Mouse (Mus musculus): ENCODE measurements at regions not wholly inside any gene's neighbourhood (a gene's known extent, or its start where the extent isn't known, plus 50 kb on each side); places are given as distances from the start of the nearest gene placed in this dataset.

DNA sequence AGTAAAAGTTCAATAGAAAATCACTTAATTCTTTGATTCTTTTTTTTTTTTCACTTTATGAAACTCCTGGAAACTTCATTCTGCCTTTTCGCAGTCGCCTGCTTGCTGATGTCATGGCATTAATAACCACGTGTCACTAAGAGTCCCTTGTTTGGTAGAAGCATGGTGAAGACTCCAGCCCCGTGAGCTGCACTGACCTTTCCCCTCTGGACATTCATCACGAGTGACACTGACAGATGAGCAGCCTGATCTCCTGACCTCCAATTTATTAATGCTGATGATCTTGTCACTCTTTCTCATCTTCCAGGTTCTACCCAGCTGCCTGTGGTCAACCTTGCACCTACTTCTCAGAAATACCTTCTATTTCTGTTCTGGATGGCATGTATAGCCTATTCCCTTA lies 867.1 kb upstream of the Slit2 start:
- DNase-seq (ENCODE audit: low spot score in 2 of 2) = no peak

DNA sequence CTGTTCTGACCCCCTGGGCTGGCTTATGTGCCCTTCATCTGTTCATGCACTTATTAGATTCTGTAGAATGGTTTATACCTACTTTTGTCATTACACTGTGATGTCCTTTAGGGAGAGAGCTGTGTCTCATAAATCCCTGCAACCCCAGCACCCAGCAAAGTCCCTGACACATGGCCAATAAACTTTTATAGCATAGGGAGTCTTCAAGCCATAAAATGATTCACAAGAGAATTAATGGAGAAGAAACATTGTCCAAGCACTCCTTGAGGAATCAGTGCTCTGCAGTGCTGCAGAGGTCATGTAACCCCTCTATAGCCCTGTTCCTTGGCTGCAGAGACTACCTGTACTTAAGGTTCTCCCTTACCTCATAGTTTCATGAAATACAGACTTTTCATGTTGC lies 887.2 kb upstream of the Slit2 start:
- no peak for DNase-seq (ENCODE audit: low spot score in 2 of 2)

DNA sequence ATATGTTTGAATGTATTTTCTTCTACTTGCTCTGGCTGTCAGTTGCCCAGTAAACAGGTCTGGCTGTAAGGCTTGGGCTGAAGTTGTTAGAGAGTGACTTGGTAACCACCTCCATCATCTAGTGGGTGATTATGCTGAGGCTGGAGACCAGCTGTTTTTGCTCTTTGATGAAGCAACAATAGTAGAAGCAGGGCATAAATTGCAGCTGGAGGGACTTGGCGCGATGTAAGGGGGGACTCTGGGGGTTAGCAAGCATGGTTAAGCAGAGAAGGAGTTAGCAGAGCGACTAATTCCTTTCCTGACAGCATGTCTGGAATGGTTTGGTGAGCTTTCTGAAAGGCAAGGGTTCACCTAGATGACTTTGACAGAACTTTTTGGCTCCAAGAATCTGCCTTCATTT lies 930.0 kb upstream of the Slit2 start:
- DNase-seq (ENCODE audit: low spot score in 2 of 2) = no peak

DNA sequence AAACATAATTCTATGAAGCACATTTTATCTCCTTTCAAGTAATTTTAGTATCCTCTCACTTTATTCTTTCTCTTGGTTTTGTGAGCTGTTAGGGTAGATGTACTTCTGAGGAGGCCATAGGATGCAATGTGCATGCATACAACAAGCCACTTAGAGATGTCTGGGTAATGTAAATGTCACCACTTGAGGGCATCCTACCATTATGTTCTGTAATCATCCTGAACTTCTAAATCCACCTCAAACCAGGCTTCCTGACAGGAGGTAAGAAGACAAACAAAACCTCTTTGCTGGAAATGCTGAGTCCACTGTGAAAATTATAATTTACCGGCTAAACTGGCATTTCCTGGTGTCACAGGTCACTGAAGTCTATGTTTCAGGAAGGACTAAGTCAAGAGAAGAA lies 946.2 kb upstream of the Slit2 start:
- DNase-seq (ENCODE audit: low spot score in 2 of 2) = no peak

GRCm38 (mm10) chr5:47034021-47034420 lies 948.9 kb upstream of the Slit2 start:
- DNase-seq (ENCODE audit: low spot score in 2 of 2) = no peak

- peak; percentile 18 to 29 for DNase-seq (ENCODE audit: low spot score in 2 of 2)
These were observed 968.6 kb upstream of the Slit2 start for GRCm38 (mm10) chr5:47014351-47014750.

- DNase-seq (ENCODE audit: low spot score in 2 of 2) = no peak
These were observed 990.4 kb upstream of the Slit2 start for GRCm38 (mm10) chr5:46992557-46992956.

GRCm38 (mm10) chr5:46986519-46986918 lies 996.4 kb upstream of the Slit2 start:
- no peak for DNase-seq (ENCODE audit: low spot score in 2 of 2)

DNA sequence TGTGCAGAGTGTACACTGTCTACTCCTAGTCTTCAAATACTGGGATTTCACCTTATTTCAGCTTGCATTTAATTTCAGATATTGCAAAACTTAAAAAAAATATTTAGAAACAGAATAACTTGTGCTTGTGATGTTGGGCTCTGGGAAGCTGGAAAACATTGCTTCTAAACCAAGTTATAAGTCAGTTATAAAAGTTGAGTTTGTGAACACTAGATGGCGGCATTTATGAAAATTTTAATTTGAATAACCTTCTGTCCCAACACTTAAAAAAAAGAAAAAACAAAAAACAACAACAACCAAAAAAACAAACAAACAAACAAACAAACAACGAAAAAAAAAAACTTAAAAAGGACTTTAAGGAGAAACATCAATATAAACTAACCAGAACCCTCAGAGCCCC lies 1002.6 kb upstream of the Slit2 start:
- no peak for DNase-seq (ENCODE audit: low spot score in 2 of 2)

- DNase-seq (ENCODE audit: low spot score in 2 of 2) = no peak
These were observed 1014.0 kb upstream of the Slit2 start for GRCm38 (mm10) chr5:46968870-46969436.

DNA sequence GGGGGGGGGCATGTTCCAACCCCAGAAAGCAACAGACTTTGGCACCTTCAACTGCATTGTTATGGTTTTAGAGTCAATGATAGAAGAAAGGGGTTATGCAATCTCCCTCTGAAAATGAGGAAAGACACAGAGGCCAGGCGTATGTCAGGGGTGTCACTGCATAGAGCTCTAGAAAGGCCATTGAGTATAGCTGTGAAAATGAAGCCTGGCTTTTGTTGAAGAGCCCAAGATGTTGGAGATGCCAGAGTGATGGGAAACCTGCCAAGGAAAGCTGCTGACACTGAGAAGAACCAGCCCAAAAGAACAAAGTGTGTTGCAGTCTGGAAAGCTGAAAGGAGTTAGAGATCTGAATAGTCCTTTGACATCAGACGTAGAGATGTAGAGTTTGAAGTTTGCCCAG lies 1022.2 kb upstream of the Slit2 start:
- no peak for DNase-seq (ENCODE audit: low spot score in 2 of 2)

DNA sequence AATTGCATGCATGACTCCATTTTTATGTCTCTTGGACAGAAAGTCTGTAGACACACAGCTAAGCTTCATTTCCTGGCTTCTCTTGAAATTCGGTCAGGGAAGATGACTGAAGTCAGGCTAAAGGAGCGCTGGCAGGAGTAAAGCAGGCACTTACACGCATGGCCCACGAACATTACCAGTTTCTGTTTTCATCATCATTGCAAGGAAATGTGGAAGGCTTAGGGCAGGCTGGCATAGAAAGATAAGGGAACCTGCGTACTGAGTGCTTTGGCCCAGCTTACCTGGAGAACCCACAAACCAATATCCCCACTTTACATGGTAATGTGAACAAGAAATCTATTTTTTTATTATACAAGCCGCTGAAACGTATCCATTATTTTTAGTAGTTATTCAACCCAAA lies 1056.6 kb upstream of the Slit2 start:
- no peak for DNase-seq (ENCODE audit: low spot score in 2 of 2)

GRCm38 (mm10) chr5:46901909-46902308 lies 1044.5 kb upstream of the Lcorl start:
- DNase-seq (ENCODE audit: low spot score in 2 of 2) = no peak

DNA sequence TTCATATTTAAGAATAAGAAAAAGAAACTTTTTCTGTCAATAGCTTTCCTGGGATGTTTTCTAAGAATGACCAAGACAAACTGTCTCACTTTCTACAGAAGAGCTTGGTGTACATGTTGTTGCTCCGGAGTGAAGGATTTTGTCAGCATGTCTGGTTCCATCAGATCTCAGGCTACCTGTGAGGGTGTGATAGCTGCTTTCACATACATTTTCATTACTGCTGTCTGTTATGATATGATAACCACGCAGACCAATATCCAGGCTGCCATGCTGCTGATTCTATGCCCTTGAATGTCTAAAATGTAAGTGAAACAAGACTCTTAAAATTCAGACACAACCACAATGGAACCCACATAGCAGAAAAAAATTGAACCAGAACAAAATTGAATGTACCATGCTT lies 1036.6 kb upstream of the Lcorl start:
- no peak for DNase-seq (ENCODE audit: low spot score in 2 of 2)

DNA sequence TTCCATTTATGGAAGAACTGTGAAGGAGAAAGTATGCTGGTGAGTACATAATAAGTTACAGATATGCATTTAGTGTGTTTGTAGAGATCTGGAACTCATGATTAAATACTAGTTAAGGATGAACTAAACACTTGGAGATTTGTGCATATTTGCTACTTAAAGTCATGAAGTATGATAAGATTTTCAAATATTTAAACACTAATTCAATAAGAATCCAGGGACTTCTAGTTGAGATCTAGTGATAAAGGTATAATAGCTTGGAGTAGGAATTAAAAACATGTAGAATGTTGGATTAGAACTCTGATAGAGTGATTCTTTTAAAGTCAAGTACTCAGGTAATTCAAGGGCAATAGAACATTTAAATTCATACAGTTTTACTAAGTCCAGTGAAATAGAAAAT lies 1026.5 kb upstream of the Lcorl start:
- no peak for DNase-seq (ENCODE audit: low spot score in 2 of 2)

DNA sequence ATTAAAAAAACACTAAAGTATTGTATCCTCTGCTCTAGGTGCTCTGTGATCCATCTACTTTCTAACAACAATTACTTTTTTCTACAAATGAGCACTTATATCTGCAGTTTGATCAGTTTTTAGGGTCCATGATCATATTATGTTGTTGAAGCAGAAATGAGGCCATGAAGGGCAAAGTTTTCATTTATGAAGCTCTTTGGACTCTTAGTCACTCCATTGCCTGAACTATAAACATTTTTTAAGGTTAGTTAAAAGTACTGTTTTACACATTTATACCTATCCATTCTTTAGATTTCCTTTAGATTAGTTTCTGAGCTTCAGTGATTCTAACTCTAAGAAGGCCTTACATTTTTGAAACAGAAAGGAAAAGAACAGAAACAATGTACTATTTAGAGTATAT lies 999.4 kb upstream of the Lcorl start:
- no peak for DNase-seq (ENCODE audit: low spot score in 2 of 2)

GRCm38 (mm10) chr5:46845175-46845574 lies 987.8 kb upstream of the Lcorl start:
- DNase-seq (ENCODE audit: low spot score in 2 of 2) = no peak

DNA sequence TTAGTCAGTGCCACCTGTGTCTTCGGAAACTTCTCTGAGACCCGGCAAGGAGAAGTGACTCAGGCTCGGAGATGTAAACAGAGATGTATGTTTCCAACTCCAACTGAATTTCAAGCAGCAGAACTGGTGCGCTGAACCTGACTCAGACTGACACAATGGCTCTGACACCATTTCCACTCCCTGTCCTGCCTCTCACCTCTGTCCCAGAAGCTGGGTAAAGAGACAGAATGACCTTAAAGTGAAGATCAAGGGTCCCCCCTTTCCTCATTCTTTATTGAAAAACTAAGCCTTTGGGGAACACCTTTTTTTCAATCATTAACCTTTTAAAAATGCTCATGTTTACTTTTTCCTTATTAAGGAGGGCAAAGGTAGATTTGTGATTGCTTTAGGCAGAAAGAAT lies 979.4 kb upstream of the Lcorl start:
- no peak for DNase-seq (ENCODE audit: low spot score in 2 of 2)

DNA sequence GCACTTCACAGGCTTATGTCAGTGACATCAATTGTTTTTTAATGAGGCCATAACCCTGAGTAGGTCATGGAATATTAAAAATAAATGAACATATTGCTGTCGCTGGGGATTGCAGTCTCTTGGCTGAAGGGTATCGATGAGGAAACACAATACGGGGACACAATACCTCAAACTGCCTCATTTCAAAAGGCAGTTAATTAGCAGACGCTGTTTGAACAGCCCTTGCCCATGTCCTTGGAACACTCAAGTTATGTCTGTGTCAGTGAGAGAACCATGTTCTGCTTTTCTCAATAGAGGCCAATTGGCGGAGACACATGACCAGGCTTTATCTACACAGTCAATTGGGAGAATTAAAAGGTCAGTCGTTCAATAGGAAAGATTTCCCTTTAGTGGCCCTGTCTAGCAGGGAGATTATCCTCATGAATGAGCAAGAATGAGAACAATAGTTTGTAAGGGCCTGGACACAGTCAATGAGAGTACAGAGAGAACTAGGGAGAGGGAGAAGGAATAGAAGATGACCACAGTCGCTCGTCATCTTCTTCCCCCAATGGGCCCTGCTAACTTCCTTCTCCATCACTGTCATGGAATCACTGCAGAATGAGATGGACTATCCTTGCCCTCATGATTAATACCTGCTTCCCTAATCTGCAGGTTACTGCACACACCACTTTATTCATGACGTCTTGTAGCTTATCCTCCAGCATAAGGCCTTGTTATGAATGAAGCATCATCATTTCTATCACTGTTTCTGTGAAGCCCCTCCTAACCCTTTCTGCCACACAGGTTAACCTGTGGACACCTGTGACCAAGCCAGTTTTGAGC lies 973.6 kb upstream of the Lcorl start:
- DNase-seq (ENCODE audit: low spot score in 2 of 2) = no peak

DNA sequence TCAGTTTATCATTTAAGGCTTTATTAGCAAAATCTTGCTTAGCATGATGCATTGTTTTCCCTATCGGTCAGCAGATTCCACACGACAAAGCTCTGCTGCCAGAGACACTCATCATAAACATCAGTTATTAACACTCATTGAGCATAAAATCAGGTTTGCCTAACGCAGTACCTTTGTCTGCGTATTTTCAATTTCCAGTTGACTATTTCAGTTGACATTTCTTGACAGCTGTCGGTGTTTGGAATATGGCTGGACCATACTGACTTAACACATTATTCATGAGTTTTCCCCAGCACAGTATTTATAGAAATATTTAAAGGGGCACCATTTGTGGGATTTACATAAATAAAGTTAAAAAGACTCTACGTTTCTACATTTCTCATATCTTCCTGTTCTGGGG lies 972.7 kb upstream of the Lcorl start:
- DNase-seq (ENCODE audit: low spot score in 2 of 2) = no peak

DNA sequence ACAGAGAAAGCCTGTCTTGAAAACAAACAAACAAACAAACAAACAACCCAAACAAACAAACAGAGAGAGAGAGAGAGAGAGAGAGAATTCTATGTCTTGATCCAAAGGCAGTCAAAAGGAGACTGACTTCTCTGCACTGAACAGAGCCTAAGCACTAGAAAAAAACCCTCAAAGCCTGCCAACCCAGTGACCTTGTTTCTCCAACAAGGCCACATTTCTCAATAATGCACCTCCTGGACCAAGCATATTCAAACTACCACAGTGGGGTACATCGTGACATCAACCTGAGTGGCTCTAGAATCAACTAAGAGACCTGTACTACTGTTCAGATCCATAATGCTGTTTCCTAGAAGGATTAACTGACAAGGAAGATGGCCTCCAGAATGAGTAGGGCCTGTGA lies 969.0 kb upstream of the Lcorl start:
- DNase-seq (ENCODE audit: low spot score in 2 of 2) = no peak

GRCm38 (mm10) chr5:46824934-46825333 lies 967.5 kb upstream of the Lcorl start:
- DNase-seq (ENCODE audit: low spot score in 2 of 2) = no peak

GRCm38 (mm10) chr5:46795102-46795501 lies 937.7 kb upstream of the Lcorl start:
- no peak for DNase-seq (ENCODE audit: low spot score in 2 of 2)
